Mouse (Mus musculus): ENCODE results near the gene Npm1. TPM values are rescaled to one million over a fixed set of nuclear protein-coding genes. Genes with fewer than 3 reads are reported as not detected.

Npm1 gene
- polyA plus RNA-seq, 1 experiment from 2014 or later = 1,176 TPM

GRCm38 (mm10) chr11:33198351-33199116 is 35.5 kb upstream of the Npm1 start:
- peaks cover 49% of the 10 kb centered on the region for H3K4me1 ChIP-seq
- H3K27ac ChIP-seq = no peak overlapping the region
- no peak overlapping the region for H3K4me3 ChIP-seq
- 22% methylated on average over 22 of the region's 22 CpGs for WGBS
- ATAC-seq (ENCODE audit: low FRiP score, low read depth) = no peak
- no peak overlapping the region for H3K4me2 ChIP-seq (replicated peaks)
- no peak overlapping the region for H3K9ac ChIP-seq
- peaks cover 5% of the 10 kb centered on the region; the same call in 1 of the 2 replicates for H3K9me3 ChIP-seq
- peaks cover 97% of the 10 kb centered on the region for H3K27me3 ChIP-seq
- no peaks in the 10 kb centered on the region for H3K36me3 ChIP-seq

- H3K27me3 ChIP-seq = peaks cover 97% of the 10 kb centered on the region
- WGBS = 23% methylated on average over 15 of the region's 15 CpGs
- H3K4me2 ChIP-seq (replicated peaks) = no peak overlapping the region
- no peak for ATAC-seq (ENCODE audit: low FRiP score, low read depth)
- H3K36me3 ChIP-seq = no peaks in the 10 kb centered on the region
- peaks cover 42% of the 10 kb centered on the region for H3K4me1 ChIP-seq
- H3K27ac ChIP-seq = no peak overlapping the region
- H3K9ac ChIP-seq = no peak overlapping the region
- peaks cover 5% of the 10 kb centered on the region; the same call in 1 of the 2 replicates for H3K9me3 ChIP-seq
- H3K4me3 ChIP-seq = no peak overlapping the region
Measured at GRCm38 (mm10) chr11:33197673-33198072, 34.7 kb upstream of the Npm1 start.

GRCm38 (mm10) chr11:33197133-33197514 is 34.1 kb upstream of the Npm1 start:
- Histone ChIP-seq H3K27me3 (peaks cover 95% of the 10 kb centered on the region), H3K36me3 (no peaks in the 10 kb centered on the region), H3K4me1 (peaks cover 36% of the 10 kb centered on the region), H3K27ac (no peak overlapping the region), H3K4me2 (replicated peaks) (no peak overlapping the region), H3K9ac (no peak overlapping the region), H3K9me3 (peaks cover 5% of the 10 kb centered on the region; the same call in 1 of the 2 replicates), H3K4me3 (no peak overlapping the region)
- ATAC-seq (ENCODE audit: low FRiP score, low read depth) = no peak
- WGBS = 27% methylated on average over 13 of the region's 13 CpGs

GRCm38 (mm10) chr11:33196447-33197132 is 33.6 kb upstream of the Npm1 start:
- Histone ChIP-seq H3K27ac (no peak overlapping the region), H3K9me3 (peaks cover 5% of the 10 kb centered on the region; the same call in 1 of the 2 replicates), H3K4me3 (no peak overlapping the region), H3K9ac (no peak overlapping the region), H3K4me1 (peaks cover 32% of the 10 kb centered on the region), H3K4me2 (replicated peaks) (no peak overlapping the region), H3K36me3 (no peaks in the 10 kb centered on the region), H3K27me3 (peaks cover 93% of the 10 kb centered on the region)
- WGBS = 7% methylated on average over 24 of the region's 24 CpGs
- no peak for ATAC-seq (ENCODE audit: low FRiP score, low read depth)

- 0 out of 2 replicates have a peak overlapping the region, but pooled peaks have one; percentile 1 for H3K4me2 ChIP-seq (replicated peaks)
- H3K9ac ChIP-seq = no peak overlapping the region
- 5% methylated on average over 25 of the region's 25 CpGs for WGBS
- H3K9me3 ChIP-seq = peaks cover 5% of the 10 kb centered on the region; the same call in 1 of the 2 replicates
- no peak overlapping the region for H3K27ac ChIP-seq
- no peak overlapping the region for H3K4me3 ChIP-seq
- ATAC-seq (ENCODE audit: low FRiP score, low read depth) = no peak
- peaks cover 93% of the 10 kb centered on the region for H3K27me3 ChIP-seq
- peaks cover 24% of the 10 kb centered on the region for H3K4me1 ChIP-seq
- H3K36me3 ChIP-seq = no peaks in the 10 kb centered on the region
Measured at GRCm38 (mm10) chr11:33195531-33196446, 32.8 kb upstream of the Npm1 start.

- peaks cover 5% of the 10 kb centered on the region; the same call in 1 of the 2 replicates for H3K9me3 ChIP-seq
- H3K4me3 ChIP-seq = no peak overlapping the region
- H3K4me2 ChIP-seq (replicated peaks) = no peak overlapping the region
- WGBS = 25% methylated on average over 7 of the region's 7 CpGs
- H3K9ac ChIP-seq = no peak overlapping the region
- H3K27ac ChIP-seq = no peak overlapping the region
- H3K27me3 ChIP-seq = peaks cover 91% of the 10 kb centered on the region
- H3K4me1 ChIP-seq = peaks cover 17% of the 10 kb centered on the region
- ATAC-seq (ENCODE audit: low FRiP score, low read depth) = no peak
- no peaks in the 10 kb centered on the region for H3K36me3 ChIP-seq
Measured at GRCm38 (mm10) chr11:33195061-33195460, 32.1 kb upstream of the Npm1 start.

GRCm38 (mm10) chr11:33193695-33194094 is 30.7 kb upstream of the Npm1 start:
- no peak overlapping the region for H3K27ac ChIP-seq
- peak; percentile 43; the same call in 1 of the 2 replicates for ATAC-seq (ENCODE audit: low FRiP score, low read depth)
- WGBS = 2% methylated on average over 12 of the region's 12 CpGs

GRCm38 (mm10) chr11:33181804-33182203 is 18.8 kb upstream of the Npm1 start:
- no peaks in the 10 kb centered on the region for H3K9me3 ChIP-seq
- H3K9ac ChIP-seq = no peak overlapping the region
- H3K36me3 ChIP-seq = no peaks in the 10 kb centered on the region
- no peak for ATAC-seq (ENCODE audit: low FRiP score, low read depth)
- H3K4me2 ChIP-seq (replicated peaks) = no peak overlapping the region
- no peak overlapping the region for H3K4me3 ChIP-seq
- H3K4me1 ChIP-seq = peaks cover 8% of the 10 kb centered on the region; the same call in 1 of the 2 replicates
- WGBS = 84% methylated on average over 3 of the region's 3 CpGs
- peaks cover 41% of the 10 kb centered on the region for H3K27me3 ChIP-seq
- H3K27ac ChIP-seq = no peak overlapping the region

More at GRCm38 (mm10) chr11:33193695-33194094, 30.7 kb upstream of the Npm1 start:
- Histone ChIP-seq H3K4me1 (peaks cover 17% of the 10 kb centered on the region), H3K27me3 (peaks cover 80% of the 10 kb centered on the region), H3K9me3 (peaks cover 5% of the 10 kb centered on the region; the same call in 1 of the 2 replicates), H3K9ac (peak overlapping the region; percentile 36; the same call in 1 of the 2 replicates), H3K4me2 (replicated peaks) (peak overlapping the region; percentile 49), H3K4me3 (peak overlapping the region; percentile 22), H3K36me3 (no peaks in the 10 kb centered on the region)

GRCm38 (mm10) chr11:33180701-33181116 is 17.7 kb upstream of the Npm1 start:
- H3K27me3 ChIP-seq = peaks cover 48% of the 10 kb centered on the region
- H3K36me3 ChIP-seq = no peaks in the 10 kb centered on the region
- 2% methylated on average over 18 of the region's 18 CpGs for WGBS
- H3K27ac ChIP-seq = no peak overlapping the region
- peaks cover 8% of the 10 kb centered on the region; the same call in 1 of the 2 replicates for H3K4me1 ChIP-seq
- peak overlapping the region; percentile 68 for H3K4me2 ChIP-seq (replicated peaks)
- ATAC-seq (ENCODE audit: low FRiP score, low read depth) = peak; percentile 64; the same call in 1 of the 2 replicates
- peak overlapping the region; percentile 33 for H3K4me3 ChIP-seq
- H3K9ac ChIP-seq = peak overlapping the region; percentile 56
- H3K9me3 ChIP-seq = no peaks in the 10 kb centered on the region

GRCm38 (mm10) chr11:33179802-33180201 is 16.8 kb upstream of the Npm1 start:
- no peak for ATAC-seq (ENCODE audit: low FRiP score, low read depth)
- peaks cover 52% of the 10 kb centered on the region for H3K27me3 ChIP-seq
- H3K4me2 ChIP-seq (replicated peaks) = no peak overlapping the region
- no peak overlapping the region for H3K4me3 ChIP-seq
- no peaks in the 10 kb centered on the region for H3K9me3 ChIP-seq
- no peak overlapping the region for H3K27ac ChIP-seq
- no peaks in the 10 kb centered on the region for H3K36me3 ChIP-seq
- no peak overlapping the region for H3K9ac ChIP-seq
- WGBS = 69% methylated on average over 1 of the region's 1 CpGs
- peaks cover 8% of the 10 kb centered on the region; the same call in 1 of the 2 replicates for H3K4me1 ChIP-seq

- ATAC-seq (ENCODE audit: low FRiP score, low read depth) = no peak; the same call in 1 of the 2 replicates
Measured at GRCm38 (mm10) chr11:33176525-33177245, 13.7 kb upstream of the Npm1 start.

More at GRCm38 (mm10) chr11:33176525-33177245, 13.7 kb upstream of the Npm1 start:
- Histone ChIP-seq H3K36me3 (no peaks in the 10 kb centered on the region), H3K27ac (no peak overlapping the region), H3K4me1 (peaks cover 8% of the 10 kb centered on the region; the same call in 1 of the 2 replicates), H3K4me2 (replicated peaks) (no peak overlapping the region), H3K4me3 (no peak overlapping the region), H3K9me3 (no peaks in the 10 kb centered on the region), H3K27me3 (peaks cover 52% of the 10 kb centered on the region), H3K9ac (no peak overlapping the region)
- 30% methylated on average over 20 of the region's 20 CpGs for WGBS

All from limb, embryonic 13.5 days (tissue).